10 mouse cellular contexts compared by ENCODE assay signal in the genomic region with DNA sequence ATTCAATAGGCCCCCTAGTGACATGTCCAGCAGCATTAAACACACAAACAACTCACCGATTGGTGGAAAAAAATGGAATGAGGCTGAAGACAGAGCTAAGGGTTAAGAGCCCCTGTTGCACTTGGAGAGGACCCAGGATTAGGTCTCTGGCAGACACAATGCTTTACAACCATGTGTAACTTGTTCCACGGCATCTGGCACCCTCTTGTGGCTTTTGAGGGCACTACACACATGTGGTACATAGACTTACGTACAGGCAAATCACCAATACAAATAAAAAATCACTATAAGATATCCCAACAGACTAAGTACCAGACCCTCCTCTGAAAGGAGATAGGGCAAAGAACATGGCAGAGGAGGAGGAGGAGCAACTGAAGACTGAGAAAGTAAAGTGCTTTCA. TPM values are rescaled to one million over a fixed set of nuclear protein-coding genes. Genes with fewer than 3 reads are reported as not detected.
DNase-seq lines count a peak whose midpoint lies in the region; ATAC-seq lines count a peak whose summit lies in the region.
"Had no signal": no experiment of that assay in that cellular context is flagged by ENCODE, and none has a peak within 500 bp of the region (broad histone marks: within the 10 kb centered on the region; RNA-seq: fewer than 3 reads in every experiment).

No protein-coding gene starts in this region.

- ATAC-seq in heart, embryonic 12.5 days (ENCODE audit: insufficient number of reproducible peaks, low FRiP score), result no peak
- ATAC-seq in megakaryocyte progenitor cell, adult 5-6 weeks (replicated peaks; ENCODE audit: poor library complexity), result peak; percentile 54
- no peak for ATAC-seq in neural tube, embryonic 15.5 days (ENCODE audit: low FRiP score)

- WGBS in heart, embryonic 12.5 days, result 63% methylated on average over 3 of the region's 3 CpGs
- WGBS in neural tube, embryonic 15.5 days, result 76% methylated on average over 3 of the region's 3 CpGs

- H3K4me3 ChIP-seq in heart, embryonic 12.5 days, result no peak overlapping the region
- no peak overlapping the region for H3K4me3 ChIP-seq in neural tube, embryonic 15.5 days (replicated peaks)
- H3K4me3 ChIP-seq: hindbrain, embryonic 13.5 days; limb, embryonic 15.5 days had no signal

- peak; percentile 20 for DNase-seq in heart, postnatal 4 days
- peak; percentile 6 for DNase-seq in right cerebral cortex, postnatal 4 days
- DNase-seq in right cerebral cortex, postnatal 36 days (ENCODE audit: low spot score in 2 of 2), result no peak
- peak; percentile 11 to 13 for DNase-seq in adrenal gland, postnatal 36 days
- DNase-seq in spleen, postnatal 4 days (ENCODE audit: low spot score in 2 of 2), result no peak

- H3K9me3 ChIP-seq in heart, embryonic 12.5 days (replicated peaks), result no peaks in the 10 kb centered on the region
- no peaks in the 10 kb centered on the region for H3K9me3 ChIP-seq in neural tube, embryonic 15.5 days (replicated peaks)
- H3K9me3 ChIP-seq: hindbrain, embryonic 13.5 days; limb, embryonic 15.5 days had no signal

- no peak overlapping the region for H3K27ac ChIP-seq in heart, embryonic 12.5 days (ENCODE audit: poor library complexity, severe bottlenecking)
- no peak overlapping the region for H3K27ac ChIP-seq in neural tube, embryonic 15.5 days (replicated peaks)
- H3K27ac ChIP-seq: hindbrain, embryonic 13.5 days; limb, embryonic 15.5 days had no signal

- H3K4me1 ChIP-seq in heart, embryonic 12.5 days (replicated peaks), result no peaks in the 10 kb centered on the region
- no peaks in the 10 kb centered on the region for H3K4me1 ChIP-seq in neural tube, embryonic 15.5 days
- H3K4me1 ChIP-seq: hindbrain, embryonic 13.5 days; limb, embryonic 15.5 days had no signal

- H3K4me2 ChIP-seq in heart, embryonic 12.5 days, result no peak overlapping the region
- H3K4me2 ChIP-seq in neural tube, embryonic 15.5 days, result no peak overlapping the region
- H3K4me2 ChIP-seq: hindbrain, embryonic 13.5 days; limb, embryonic 15.5 days had no signal

- no peaks in the 10 kb centered on the region for H3K36me3 ChIP-seq in heart, embryonic 12.5 days
- H3K36me3 ChIP-seq in neural tube, embryonic 15.5 days, result no peaks in the 10 kb centered on the region
- H3K36me3 ChIP-seq: hindbrain, embryonic 13.5 days; limb, embryonic 15.5 days had no signal

- H3K27me3 ChIP-seq in heart, embryonic 12.5 days (replicated peaks), result no peaks in the 10 kb centered on the region
- no peaks in the 10 kb centered on the region for H3K27me3 ChIP-seq in neural tube, embryonic 15.5 days (replicated peaks)
- H3K27me3 ChIP-seq: hindbrain, embryonic 13.5 days; limb, embryonic 15.5 days had no signal

- H3K9ac ChIP-seq in heart, embryonic 12.5 days, result no peak overlapping the region
- H3K9ac ChIP-seq in neural tube, embryonic 15.5 days (replicated peaks), result no peak overlapping the region
- H3K9ac ChIP-seq: hindbrain, embryonic 13.5 days; limb, embryonic 15.5 days had no signal

RNA-seq across cellular contexts. Expression of gene Mum1l1, which starts 37.5 kb away (rescaled TPM):
- 10 to 100 TPM; 14.7 to 16.9 TPM for total RNA-seq in heart, postnatal 4 days (2021)
- 38.8 and 46.4 TPM in 2 replicates for polyA plus RNA-seq in heart, embryonic 12.5 days (2016; fragmentation: Nextera tagmentation; extraction: Ambion mirVana)
- total RNA-seq in adrenal gland, postnatal 36 days (2021), result 1 to 10 TPM; 3.5 to 4.6 TPM
- total RNA-seq in megakaryocyte progenitor cell, adult 5-6 weeks (2015), result 0.57 TPM in 1 of 2 replicates, not detected in the other
- 0.03 TPM in 1 of 2 replicates, not detected in the other for total RNA-seq in megakaryocyte progenitor cell, adult 5-6 weeks (2017)
- polyA plus RNA-seq in neural tube, embryonic 15.5 days (2015; fragmentation: Nextera tagmentation; extraction: Ambion mirVana), result 12.5 and 13.6 TPM in 2 replicates

Comparison
In these comparisons a context has a peak if more than half of its experiments do, and no peak if none do; other contexts are left out.
1. DNase-seq: peak in heart, postnatal 4 days (single experiment), right cerebral cortex, postnatal 4 days (single experiment) and adrenal gland, postnatal 36 days (2 of 2); none in right cerebral cortex, postnatal 36 days (0 of 2) and spleen, postnatal 4 days (0 of 2).